In the genomic region with DNA sequence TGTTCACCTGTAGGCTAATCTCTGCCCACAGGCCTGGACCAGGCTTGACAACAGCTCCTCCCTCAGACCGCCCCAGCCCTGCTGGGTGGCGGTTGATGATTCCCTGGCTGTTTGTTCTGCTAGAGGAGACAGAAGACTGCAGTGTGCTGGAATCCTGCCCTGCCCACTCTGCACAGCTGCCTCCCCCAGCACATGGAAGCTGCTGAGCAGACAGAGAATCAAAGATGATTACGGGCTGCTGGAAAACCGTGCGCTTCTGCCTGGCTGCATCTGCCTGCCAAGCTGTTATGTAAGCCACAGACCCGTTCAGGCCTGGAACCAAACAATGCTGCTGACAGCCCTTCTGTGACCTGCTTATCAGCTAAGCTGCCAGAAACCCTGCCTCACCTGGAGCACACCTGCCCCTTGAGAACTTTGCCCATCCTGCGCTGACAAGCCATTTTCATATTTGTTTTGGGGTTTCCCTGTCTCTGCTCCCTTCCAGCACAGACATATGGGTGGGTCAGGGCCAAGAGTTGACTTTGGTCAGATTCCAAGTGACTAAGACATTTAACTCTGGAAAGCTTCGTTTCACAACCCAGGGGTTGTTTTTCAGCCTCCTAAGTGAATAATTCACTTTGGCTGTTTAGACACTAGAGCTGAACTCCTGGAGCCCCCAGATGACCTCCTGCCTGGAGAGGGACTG, we compare ENCODE assay signal across 10 mouse cellular contexts. TPM values are rescaled to one million over a fixed set of nuclear protein-coding genes. Genes with fewer than 3 reads are reported as not detected.
A peak's percentile ranks its signal among the peaks of the same experiment; 100 is the strongest.
DNase-seq lines count a peak whose midpoint lies in the region; TF ChIP-seq lines count a peak whose summit lies in the region.
"Had no signal": no experiment of that assay in that cellular context is flagged by ENCODE, and none has a peak within 500 bp of the region (broad histone marks: within the 10 kb centered on the region; RNA-seq: fewer than 3 reads in every experiment).

No protein-coding gene starts in this region.

- TF ChIP-seq CTCF in C2C12 (IDR thresholded peaks at IDR 0.05; ENCODE audit: control insufficient read depth, insufficient read depth, insufficient read length): no peak

- DNase-seq in cerebellum, adult 9-10 months: peak; percentile 79
- DNase-seq in frontal cortex, postnatal 10 days (ENCODE audit: low spot score in 2 of 2): peak; percentile 76 to 88
- peak; percentile 15 for DNase-seq in hindbrain, embryonic 10.5 days (ENCODE audit: low spot score)
- peak; percentile 88 to 89 for DNase-seq in layer of hippocampus, adult 8-10 months (ENCODE audit: low spot score in 2 of 2)
- DNase-seq in lung, adult 18-20 months: peak; percentile 78 to 80
- DNase-seq in retina, embryonic 14.5 days (ENCODE audit: low spot score): peak; percentile 69
- DNase-seq in thymus, adult 18-20 months: no peak

- no peak overlapping the region for H3K4me3 ChIP-seq in C2C12 (ENCODE audit: insufficient read depth, poor library complexity, severe bottlenecking)
- H3K4me3 ChIP-seq in hindbrain, embryonic 10.5 days: no peak overlapping the region

- no peaks in the 10 kb centered on the region for H3K36me3 ChIP-seq in C2C12 (ENCODE audit: control insufficient read depth, insufficient read depth)
- H3K36me3 ChIP-seq in hindbrain, embryonic 10.5 days: no peaks in the 10 kb centered on the region

- no peaks in the 10 kb centered on the region for H3K79me2 ChIP-seq in C2C12 (ENCODE audit: control insufficient read depth, insufficient read depth)

- peak overlapping the region; percentile 59 for H3K27ac ChIP-seq in hindbrain, embryonic 10.5 days
- H3K27ac ChIP-seq: macrophage had no signal

- H3K4me1 ChIP-seq in hindbrain, embryonic 10.5 days (replicated peaks): peaks cover 10% of the 10 kb centered on the region

- no peaks in the 10 kb centered on the region for H3K9me3 ChIP-seq in hindbrain, embryonic 10.5 days

- H3K79me3 ChIP-seq in C2C12 (ENCODE audit: low read depth): no peaks in the 10 kb centered on the region

- H3ac ChIP-seq in C2C12 (ENCODE audit: control insufficient read depth, insufficient read length, low read depth): no peak overlapping the region

- H3K27me3 ChIP-seq in C2C12 (ENCODE audit: control insufficient read depth, insufficient read depth, insufficient read length): no peaks in the 10 kb centered on the region
- no peaks in the 10 kb centered on the region for H3K27me3 ChIP-seq in hindbrain, embryonic 10.5 days (ENCODE audit: insufficient read depth, poor library complexity, severe bottlenecking)
- H3K27me3 ChIP-seq: CH12.LX had no signal

- WGBS in hindbrain, embryonic 10.5 days: 44% methylated on average over 8 of the region's 8 CpGs

TF ChIP-seq in C2C12, 6 proteins besides CTCF, POLR2A, EP300 and RAD21:
- TF ChIP-seq USF1 (IDR thresholded peaks at IDR 0.05; ENCODE audit: low read depth): no peak
- no peak for TF ChIP-seq MYOG (IDR thresholded peaks at IDR 0.05; ENCODE audit: control insufficient read depth, extremely low read depth, insufficient read length)
- no peak for TF ChIP-seq MYOD1 (IDR thresholded peaks at IDR 0.05; ENCODE audit: control insufficient read depth, insufficient read length, low read depth)
- peak; percentile 54 for TF ChIP-seq CEBPB (IDR thresholded peaks at IDR 0.05; ENCODE audit: low read depth)
TF ChIP-seq in C2C12: peak in this region for 1.

RNA-seq across cellular contexts. Expression of a gene that starts 50.7 kb away (rescaled TPM):
- not detected for polyA plus RNA-seq in C2C12 (2012; fragmentation: generic; extraction: Trizol)
- 0.11 TPM in 1 of 2 replicates, not detected in the other for polyA plus RNA-seq in hindbrain, embryonic 10.5 days (2016; fragmentation: Nextera tagmentation; extraction: Ambion mirVana)
- under 1 TPM; 0.33 to 0.70 (median 0.58) TPM for total RNA-seq in layer of hippocampus, adult 8-10 months (2022)
- total RNA-seq: CH12.LX had no signal
- polyA plus RNA-seq: macrophage had no signal

Comparison
In these comparisons a context has a peak if more than half of its experiments do, and no peak if none do; other contexts are left out.
1. DNase-seq: peak in cerebellum, adult 9-10 months (single experiment), frontal cortex, postnatal 10 days (2 of 2), hindbrain, embryonic 10.5 days (single experiment), layer of hippocampus, adult 8-10 months (2 of 2), lung, adult 18-20 months (2 of 2) and retina, embryonic 14.5 days (single experiment); none in thymus, adult 18-20 months (0 of 2).